In the genomic region with DNA sequence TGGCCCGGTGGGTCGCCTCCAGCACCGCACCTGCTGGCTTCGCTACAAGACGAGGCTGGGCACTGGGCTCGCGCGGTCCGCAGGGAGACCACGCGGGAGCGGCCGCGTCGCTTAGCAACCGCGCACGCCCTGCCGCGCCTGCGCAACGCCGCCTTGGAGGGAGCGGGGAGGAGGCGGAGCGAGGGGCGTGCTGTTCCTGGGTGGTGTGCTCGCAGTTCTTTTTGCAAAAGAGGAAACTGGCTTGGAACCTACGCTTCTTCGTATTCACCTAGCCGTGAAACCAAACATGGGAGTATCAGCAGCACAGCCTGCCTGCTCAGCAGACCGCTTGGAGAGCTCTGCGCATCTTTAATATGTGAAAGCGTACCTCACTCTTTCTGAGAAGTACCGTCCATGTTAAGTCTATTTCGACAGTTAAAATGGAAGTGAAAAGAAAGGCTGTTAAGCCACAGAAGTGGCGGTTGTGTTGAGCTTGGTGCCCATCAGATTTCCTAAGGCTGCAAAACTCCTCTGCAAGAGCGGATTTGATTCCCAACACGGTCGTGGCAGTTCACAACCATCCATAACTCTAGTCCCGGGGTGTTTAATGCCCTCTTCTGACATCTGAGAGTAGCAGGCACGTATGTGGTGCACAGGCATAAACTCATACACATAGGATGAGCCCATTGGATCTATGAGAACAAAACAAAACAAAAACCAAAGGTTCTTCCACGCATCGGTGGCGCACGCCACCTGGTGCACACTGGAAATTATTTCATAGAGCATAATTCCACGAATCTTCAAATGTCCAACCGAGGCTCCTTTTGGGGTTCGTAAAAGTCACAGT, we compare ENCODE assay signal across 8 mouse cellular contexts. TPM values are rescaled to one million over a fixed set of nuclear protein-coding genes. Genes with fewer than 3 reads are reported as not detected.
A peak's percentile ranks its signal among the peaks of the same experiment; 100 is the strongest.
DNase-seq lines count a peak whose midpoint lies in the region; ATAC-seq and TF ChIP-seq lines count a peak whose summit lies in the region.

A gene (minus strand): TSS at position 150 of the 826 bp plus-strand sequence.

- DNase-seq in fibroblast of lung, adult 2 months (ENCODE audit: low read depth), result peak; percentile 72
- peak; percentile 91 to 94 for DNase-seq in kidney, postnatal 25 days

- H3K4me3 ChIP-seq in brown adipose tissue, adult 24 weeks (ENCODE audit: insufficient read depth, low read depth, low read length), result peak within 1 kb of the TSS; percentile 65
- H3K4me3 ChIP-seq in heart, embryonic 15.5 days, result peak within 1 kb of the TSS; percentile 95
- H3K4me3 ChIP-seq in liver, embryonic 16.5 days (ENCODE audit: low read depth, low read length), result peak within 1 kb of the TSS; percentile 95
- peak within 1 kb of the TSS; percentile 82 for H3K4me3 ChIP-seq in neural tube, embryonic 13.5 days
- peak within 1 kb of the TSS; percentile 92 for H3K4me3 ChIP-seq in testis, adult 2 months (ENCODE audit: control insufficient read depth, low read depth, low read length)

- peak; percentile 21; the same call in 1 of the 2 replicates for TF ChIP-seq CTCF in testis, adult 2 months (IDR thresholded peaks at IDR 0.05; ENCODE audit: control insufficient read depth, insufficient read depth, insufficient replicate concordance, low read depth, low read length)

- H3K4me1 ChIP-seq in brown adipose tissue, adult 24 weeks (ENCODE audit: control insufficient read depth, insufficient read depth, insufficient read length, low read length), result no peaks in the 10 kb centered on the region; the same call in 1 of the 2 replicates
- peaks cover 12% of the 10 kb centered on the region; the same call in 1 of the 2 replicates for H3K4me1 ChIP-seq in heart, embryonic 15.5 days (replicated peaks)
- peaks cover 27% of the 10 kb centered on the region for H3K4me1 ChIP-seq in liver, embryonic 16.5 days (ENCODE audit: control insufficient read depth, low read depth, low read length)
- H3K4me1 ChIP-seq in neural tube, embryonic 13.5 days (replicated peaks), result peaks cover 44% of the 10 kb centered on the region
- peaks cover 9% of the 10 kb centered on the region for H3K4me1 ChIP-seq in testis, adult 2 months (ENCODE audit: control insufficient read depth, insufficient read depth, low read length)

- TF ChIP-seq POLR2A in testis, adult 2 months (IDR thresholded peaks at IDR 0.05; ENCODE audit: control insufficient read depth, low read depth, low read length), result peak; percentile 72

- H3K27ac ChIP-seq in brown adipose tissue, adult 24 weeks (replicated peaks; ENCODE audit: low read depth, low read length), result peak within 1 kb of the TSS; percentile 2; the same call in 1 of the 2 replicates
- H3K27ac ChIP-seq in heart, embryonic 15.5 days, result peak within 1 kb of the TSS; percentile 86
- H3K27ac ChIP-seq in liver, embryonic 16.5 days (ENCODE audit: low read length), result peak within 1 kb of the TSS; percentile 88
- peak within 1 kb of the TSS; percentile 94 for H3K27ac ChIP-seq in neural tube, embryonic 13.5 days (replicated peaks)
- peak within 1 kb of the TSS; percentile 68 for H3K27ac ChIP-seq in testis, adult 2 months (ENCODE audit: control insufficient read depth, insufficient read depth, low read depth, low read length)

- peak; percentile 89 for ATAC-seq in CD4-positive, CD25-positive, alpha-beta regulatory T cell, adult 4 months
- peak; percentile 93 for ATAC-seq in heart, embryonic 15.5 days (replicated peaks; ENCODE audit: insufficient number of reproducible peaks, insufficient read depth, low FRiP score, low read depth)
- ATAC-seq in liver, embryonic 16.5 days (ENCODE audit: low read depth), result peak; percentile 96
- ATAC-seq in neural tube, embryonic 13.5 days (ENCODE audit: low read depth), result peak; percentile 98

- no peaks in the 10 kb centered on the region for H3K9me3 ChIP-seq in heart, embryonic 15.5 days (replicated peaks)
- H3K9me3 ChIP-seq in liver, embryonic 16.5 days (replicated peaks; ENCODE audit: control insufficient read depth, low read length), result no peaks in the 10 kb centered on the region
- H3K9me3 ChIP-seq in neural tube, embryonic 13.5 days, result no peaks in the 10 kb centered on the region

- H3K27me3 ChIP-seq in heart, embryonic 15.5 days, result no peaks in the 10 kb centered on the region
- no peaks in the 10 kb centered on the region for H3K27me3 ChIP-seq in liver, embryonic 16.5 days (ENCODE audit: control insufficient read depth, insufficient read depth, low read depth, low read length)
- no peaks in the 10 kb centered on the region for H3K27me3 ChIP-seq in neural tube, embryonic 13.5 days
- H3K27me3 ChIP-seq in testis, adult 2 months (ENCODE audit: control insufficient read depth, insufficient read depth, low read length), result no peaks in the 10 kb centered on the region

- H3K9ac ChIP-seq in heart, embryonic 15.5 days, result peak within 1 kb of the TSS; percentile 80
- H3K9ac ChIP-seq in liver, embryonic 16.5 days (ENCODE audit: low read depth, low read length), result peak within 1 kb of the TSS; percentile 89
- H3K9ac ChIP-seq in neural tube, embryonic 13.5 days, result peak within 1 kb of the TSS; percentile 92

- WGBS in heart, embryonic 15.5 days, result 4% methylated on average over 49 of the region's 49 CpGs
- 2% methylated on average over 49 of the region's 49 CpGs for WGBS in liver, embryonic 16.5 days (ENCODE audit: insufficient replicate concordance)
- WGBS in neural tube, embryonic 13.5 days, result 8% methylated on average over 48 of the region's 49 CpGs

- H3K36me3 ChIP-seq in heart, embryonic 15.5 days, result no peaks in the 10 kb centered on the region
- H3K36me3 ChIP-seq in liver, embryonic 16.5 days (ENCODE audit: control insufficient read depth, insufficient read depth), result no peaks in the 10 kb centered on the region; the same call in 1 of the 2 replicates
- no peaks in the 10 kb centered on the region for H3K36me3 ChIP-seq in neural tube, embryonic 13.5 days
- H3K36me3 ChIP-seq in testis, adult 2 months (ENCODE audit: control insufficient read depth, insufficient read depth, low read length), result no peaks in the 10 kb centered on the region

- H3K4me2 ChIP-seq in heart, embryonic 15.5 days, result peak within 1 kb of the TSS; percentile 95
- H3K4me2 ChIP-seq in liver, embryonic 16.5 days (ENCODE audit: low read depth, low read length), result peak within 1 kb of the TSS; percentile 77
- peak within 1 kb of the TSS; percentile 79 for H3K4me2 ChIP-seq in neural tube, embryonic 13.5 days

RNA-seq across cellular contexts. Expression of the gene that starts here (rescaled TPM):
- under 1 TPM in 1 of 2 experiments, not detected in 1; 0.19 TPM for polyA plus RNA-seq in CD4-positive, CD25-positive, alpha-beta regulatory T cell, adult 4 months (2017; shearing (Covaris generic))
- not detected in 2 replicates for polyA plus RNA-seq in brown adipose tissue, adult 24 weeks (2012; ENCODE audit: insufficient read depth, insufficient read length, missing spikeins)
- 1.7 and 2.5 TPM in 2 replicates for polyA plus RNA-seq in heart, embryonic 15.5 days (2015; fragmentation: Nextera tagmentation; extraction: Ambion mirVana)
- 16.3 and 17.3 TPM in 2 replicates for polyA plus RNA-seq in liver, embryonic 16.5 days (2015; fragmentation: Nextera tagmentation; extraction: Ambion mirVana)
- polyA plus RNA-seq in neural tube, embryonic 13.5 days (2015; fragmentation: Nextera tagmentation; extraction: Ambion mirVana), result 12.8 and 17.3 TPM in 2 replicates
- 102 and 113 TPM in 2 replicates for polyA plus RNA-seq in testis, adult 2 months (2012; rRNA removed)

Comparison
In these comparisons a context has a peak if more than half of its experiments do, and no peak if none do; other contexts are left out.
1. Peak in every context shown above with its lines: DNase-seq, ATAC-seq, H3K4me3 ChIP-seq and H3K27ac ChIP-seq.
2. Peak in ATAC-seq in CD4-positive, CD25-positive, alpha-beta regulatory T cell, adult 4 months; RNA of the gene not detected or under 1 TPM.
3. H3K27ac ChIP-seq: peak in every context shown above with its lines; median percentile 94 in neural tube, embryonic 13.5 days; 88 in liver, embryonic 16.5 days; 86 in heart, embryonic 15.5 days; 68 in testis, adult 2 months; 2 in brown adipose tissue, adult 24 weeks.